Mouse (Mus musculus) skeletal muscle tissue, adult 2 months (tissue): ENCODE results near the gene Stx5a.

Experiments used
- DNase-seq: peaks from one replicate; pipeline ENCODE4 v3.0.0-alpha.2; 2012; ENCODE audit warnings: low read depth, low spot score

The Stx5a gene

GRCm38 (mm10) chr19:8741243-8741869 is at the start of gene Stx5a:
TSS of gene Stx5a (plus strand) at chr19:8741413.
- peak; percentile 97 for DNase-seq

GRCm38 (mm10) chr19:8691871-8692539 is 49.2 kb upstream of the Stx5a start:
- DNase-seq = no peak

- no peak for DNase-seq
Observed at GRCm38 (mm10) chr19:8692740-8693139, 48.5 kb upstream of the Stx5a start.

DNA sequence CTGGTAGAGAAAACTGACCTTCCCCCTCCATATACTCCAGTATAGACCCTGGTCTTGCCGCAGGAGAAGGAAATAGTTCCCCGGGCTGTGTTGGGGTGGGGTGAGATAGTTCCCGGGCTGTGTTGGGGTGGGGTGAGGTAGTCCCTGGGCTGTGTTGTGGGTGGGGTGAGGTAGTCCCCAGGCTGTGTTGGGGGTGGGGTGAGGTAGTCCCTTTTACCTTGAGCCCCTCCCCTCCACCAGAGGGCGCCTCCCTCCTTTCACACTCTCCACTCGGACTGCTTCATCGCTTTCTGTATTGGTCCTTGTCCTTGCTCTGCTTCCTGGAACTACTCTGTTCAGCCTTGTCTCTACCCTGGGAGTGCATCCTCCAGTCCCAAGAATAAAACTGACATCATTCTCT is 45.9 kb upstream of the Stx5a start:
- DNase-seq = no peak

GRCm38 (mm10) chr19:8699652-8700051 is 41.6 kb upstream of the Stx5a start:
- no peak for DNase-seq

DNA sequence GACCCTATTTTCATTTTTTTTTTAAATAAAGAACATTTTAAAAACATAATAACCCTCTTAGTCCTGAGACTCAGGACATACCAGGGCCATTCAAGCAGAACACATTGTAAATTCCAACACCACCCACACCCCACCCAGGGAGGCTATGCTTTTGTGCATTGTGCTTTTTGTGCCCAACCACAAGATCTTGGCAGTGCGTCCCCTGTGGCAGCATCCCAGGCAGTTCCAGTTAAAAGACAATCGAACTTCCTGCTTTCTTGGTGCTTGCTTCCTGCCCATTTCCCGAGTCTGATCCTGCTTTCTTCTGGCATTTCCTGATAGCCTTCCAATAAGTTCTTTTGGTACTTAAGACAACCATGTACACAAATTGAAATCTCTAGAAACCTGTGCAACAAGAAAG is 38.8 kb upstream of the Stx5a start:
- no peak for DNase-seq

GRCm38 (mm10) chr19:8703571-8703970 is 37.6 kb upstream of the Stx5a start:
- DNase-seq = no peak

GRCm38 (mm10) chr19:8705026-8705708 is 36.0 kb upstream of the Stx5a start:
- DNase-seq = no peak

DNA sequence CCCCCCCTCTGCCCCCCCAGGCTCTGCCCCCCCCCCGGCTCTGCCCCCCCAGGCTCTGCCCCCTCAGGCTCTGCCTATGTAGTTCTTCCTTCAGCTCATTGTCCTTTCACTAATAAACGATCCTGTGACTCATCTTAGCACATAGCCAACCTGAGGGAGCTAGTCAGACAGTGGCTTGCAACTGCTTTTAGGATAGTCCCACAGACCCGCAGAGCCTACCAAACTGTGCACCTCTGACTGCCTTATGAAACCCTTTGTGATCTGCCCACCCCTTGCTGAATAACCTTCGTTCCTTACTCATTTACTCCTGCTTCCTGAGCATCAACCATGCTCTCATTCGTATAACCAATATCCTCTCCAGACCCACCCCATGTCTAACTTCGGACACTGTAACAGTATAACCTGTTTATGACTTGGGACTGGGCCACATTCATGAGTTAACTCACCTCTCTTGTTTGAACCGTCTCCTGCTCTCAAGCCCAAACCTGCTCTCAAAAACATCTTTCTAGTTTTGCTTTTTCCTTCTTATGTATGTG is 35.0 kb upstream of the Stx5a start:
- no peak for DNase-seq

- no peak for DNase-seq
Observed at GRCm38 (mm10) chr19:8706930-8707329, 34.3 kb upstream of the Stx5a start.

- DNase-seq = no peak
Observed at GRCm38 (mm10) chr19:8708954-8709353, 32.3 kb upstream of the Stx5a start.

DNA sequence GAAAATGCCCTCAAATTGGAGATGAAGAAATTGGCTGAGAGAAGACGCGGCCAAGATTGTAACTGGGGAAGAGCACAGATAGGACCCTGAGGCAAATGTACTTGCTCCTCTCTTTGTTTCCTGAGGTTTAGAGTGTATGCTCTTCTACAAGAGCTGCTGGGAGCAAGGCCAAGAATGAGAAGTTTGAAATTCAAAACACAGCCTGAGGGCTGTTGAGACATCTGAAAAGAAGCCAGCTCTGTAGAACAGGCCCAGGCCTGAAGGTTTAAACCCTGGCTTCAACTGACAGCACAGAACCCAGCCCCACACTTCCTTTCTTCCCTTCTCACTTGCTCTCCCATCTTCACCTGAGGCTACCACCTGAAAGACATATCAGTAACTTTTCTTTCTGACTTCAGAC is 31.2 kb upstream of the Stx5a start:
- no peak for DNase-seq

DNA sequence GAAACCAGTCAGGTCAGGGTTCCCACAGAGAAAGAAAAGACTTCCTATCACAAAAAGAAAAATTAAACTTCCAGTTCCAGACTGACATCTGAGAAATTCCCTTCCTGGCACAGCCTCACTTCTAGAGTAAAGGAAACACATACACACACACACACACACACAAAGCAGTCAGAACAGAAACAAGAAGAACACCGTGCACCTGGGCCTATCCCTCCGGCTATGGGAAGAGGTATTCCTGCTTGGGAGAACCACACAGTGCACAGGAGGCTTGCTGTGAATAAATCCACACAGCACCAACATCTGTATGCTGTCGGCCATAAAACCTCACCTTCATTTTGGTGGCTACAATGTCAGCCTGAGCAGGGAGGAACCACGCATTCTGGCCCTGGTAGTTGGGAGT is 29.7 kb upstream of the Stx5a start:
- DNase-seq = no peak

DNA sequence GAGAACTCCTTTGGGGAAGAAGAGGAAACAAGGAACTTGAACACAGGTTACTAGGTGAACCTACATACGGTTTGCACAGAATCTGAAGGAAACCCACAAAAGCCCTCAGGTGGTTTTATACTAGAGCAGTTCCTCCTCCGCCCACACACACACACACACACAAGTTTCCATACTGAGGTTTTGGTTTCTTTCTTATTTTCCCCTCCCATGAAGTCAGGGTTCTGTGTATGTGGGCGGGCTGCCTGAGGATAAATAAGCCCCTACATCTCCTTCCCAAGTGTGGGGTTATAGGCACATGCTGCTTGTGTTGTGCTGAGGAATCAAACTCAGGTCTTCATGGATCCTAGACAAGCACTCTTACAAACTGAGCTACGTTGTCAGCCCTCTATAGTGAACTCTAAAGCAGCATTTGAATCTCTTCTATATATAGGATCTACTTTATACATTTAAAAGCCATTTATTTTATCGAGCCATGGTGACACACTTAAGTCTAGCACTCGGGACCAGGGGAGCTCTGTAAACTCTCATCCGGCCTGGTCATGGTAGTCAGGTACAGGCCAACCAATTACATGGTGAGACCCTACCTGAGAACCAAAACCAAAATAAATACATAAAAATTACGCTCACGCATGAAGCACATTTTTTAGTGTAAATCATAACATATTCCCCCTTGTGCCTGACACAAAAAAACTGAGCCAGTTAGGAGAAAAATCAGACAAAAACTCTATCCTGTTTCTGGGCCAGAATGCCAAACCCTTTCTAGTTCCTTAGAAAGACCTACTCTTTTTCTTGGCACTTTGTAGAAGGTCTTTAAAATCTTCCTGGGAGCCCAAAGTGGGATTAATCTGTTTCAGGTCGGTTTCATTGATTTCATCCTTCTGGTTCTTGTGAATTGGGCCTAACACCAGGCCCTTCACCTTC is 29.0 kb upstream of the Stx5a start:
- DNase-seq = no peak

DNA sequence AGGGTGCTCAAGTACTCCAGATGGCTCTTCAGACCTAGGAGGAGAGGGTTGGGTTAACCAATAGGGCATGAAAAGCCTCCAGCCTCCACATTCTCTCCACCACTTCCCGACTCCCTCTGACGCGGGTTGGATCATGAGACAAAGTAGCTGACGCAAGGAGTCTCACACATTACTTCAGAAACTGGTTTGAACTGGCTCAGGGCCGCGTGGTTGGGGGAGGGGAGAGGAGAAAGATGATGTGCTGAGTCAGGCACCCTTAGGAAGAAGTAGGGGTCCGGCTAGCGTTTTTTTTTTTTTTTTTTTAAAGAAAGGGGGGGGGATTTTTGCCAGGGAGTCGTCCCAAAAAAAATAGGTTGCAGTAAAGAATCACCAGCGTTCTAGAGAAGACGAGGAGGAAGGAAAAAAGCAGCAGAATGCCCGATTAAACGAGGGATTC is 28.3 kb upstream of the Stx5a start:
- DNase-seq = peak; percentile 62

DNA sequence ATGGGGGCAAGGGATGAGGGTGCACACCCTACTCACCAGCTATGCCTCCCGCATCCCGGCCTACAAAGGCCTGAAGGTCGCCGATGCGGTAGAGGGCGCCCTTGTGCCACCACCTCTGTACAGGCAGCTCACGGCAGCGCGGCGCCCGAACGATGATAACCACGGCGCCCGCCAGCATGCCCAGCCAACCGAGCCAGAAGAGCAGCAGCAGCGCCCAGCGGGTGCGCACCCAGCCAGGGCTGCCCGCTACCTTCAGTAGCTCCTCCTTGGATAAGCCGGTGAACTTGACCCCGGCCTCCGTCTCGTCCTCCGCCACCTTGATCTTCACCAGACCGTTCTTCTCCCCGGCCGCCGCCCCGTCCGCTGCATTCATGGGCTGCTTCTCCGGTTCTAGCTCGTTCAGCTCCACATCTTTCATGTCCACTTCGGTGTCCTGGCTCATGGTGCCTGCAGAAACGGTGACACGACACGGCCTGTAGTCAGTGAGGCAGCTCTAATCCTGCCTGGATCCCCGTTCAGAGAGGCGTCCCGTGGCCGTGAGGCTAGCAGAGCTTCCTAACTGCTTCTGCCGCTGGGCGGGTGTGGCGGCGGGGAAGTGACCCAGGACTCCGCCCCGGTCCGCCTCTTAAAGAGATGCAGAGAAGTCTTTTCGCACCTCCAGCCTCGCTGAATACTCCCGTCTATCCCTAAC is 27.8 kb upstream of the Stx5a start:
- peak; percentile 76 for DNase-seq

DNA sequence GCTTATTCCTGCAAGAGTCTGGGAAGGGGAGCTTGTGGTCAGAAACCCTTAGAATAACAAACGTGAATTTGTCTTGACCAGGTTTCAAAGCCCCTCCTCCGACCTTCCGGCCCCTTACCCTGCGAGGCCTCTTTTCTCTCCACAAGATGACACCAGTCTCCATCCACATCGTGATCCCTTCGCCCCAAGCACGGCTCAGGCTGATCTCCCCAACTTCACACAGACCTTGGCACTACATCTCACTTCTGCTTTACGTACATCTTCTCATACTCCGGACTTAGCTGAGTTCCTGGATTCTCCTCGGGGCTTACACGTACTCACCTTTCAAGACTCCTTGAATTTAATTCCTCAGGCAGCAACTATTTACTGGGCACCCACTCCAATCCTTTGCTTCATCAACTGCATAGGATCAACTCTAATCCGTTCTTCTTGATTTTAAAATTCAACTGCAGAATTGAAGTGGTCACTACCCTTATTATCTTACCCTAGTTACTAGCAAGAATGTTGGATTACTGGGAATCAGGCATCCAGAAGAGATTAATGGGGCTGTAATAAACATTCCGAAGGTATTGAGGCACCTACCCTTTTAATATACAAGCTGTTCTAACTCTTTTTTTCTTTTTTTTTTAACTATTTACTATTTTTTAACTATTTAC is 27.1 kb upstream of the Stx5a start:
- no peak for DNase-seq

- no peak for DNase-seq
Observed at GRCm38 (mm10) chr19:8714653-8715481, 26.3 kb upstream of the Stx5a start.
